Mouse (Mus musculus) forebrain, embryonic 14.5 days (tissue): ENCODE measurements at regions not wholly inside any gene's neighbourhood (a gene's known extent, or its start where the extent isn't known, plus 50 kb on each side); places are given as distances from the start of the nearest gene placed in this dataset.
"Not testable (repeated sequence)": the region's sequence is repeated elsewhere in the genome, so short reads cannot be mapped to it uniquely, and the experiment has no call there.

Experiments
- ATAC-seq: fragments of 200-750 bp; cut with Nextera tagmentation; 2 replicates; pipeline ENCODE4 v1.8.0; 2017; ENCODE audit warnings: mild to moderate bottlenecking, moderate library complexity
- DNase-seq: peaks from one replicate; pipeline ENCODE4 v3.0.0-alpha.2; 2015; ENCODE audit warnings: low spot score
- H3K27ac ChIP-seq: fragments of 300-500 bp; sonication (generic); 2 replicates; pipeline ENCODE4 v1.5.1; 2014; ENCODE audit warnings: low read depth, mild to moderate bottlenecking, control low read depth, low read length, moderate library complexity
- H3K27me3 ChIP-seq: fragments of 300-500 bp; sonication (generic); replicated peaks from 2 replicates; pipeline ENCODE4 v1.6.1; 2014; ENCODE audit warnings: low read length, control low read depth, mixed read lengths; ENCODE audit not compliant: control insufficient read depth, insufficient read depth
- H3K36me3 ChIP-seq: fragments of 300-500 bp; sonication (generic); 2 replicates; pipeline ENCODE4 v1.6.1; 2014; ENCODE audit warnings: low read length, control low read depth; ENCODE audit not compliant: control insufficient read depth, insufficient read depth
- H3K4me1 ChIP-seq: fragments of 300-500 bp; sonication (generic); 2 replicates; pipeline ENCODE4 v1.6.1; 2014; ENCODE audit warnings: antibody characterized with exemption, low read length, control low read depth; ENCODE audit not compliant: control insufficient read depth, insufficient read depth
- H3K4me2 ChIP-seq: fragments of 300-500 bp; sonication (generic); 2 replicates; pipeline ENCODE4 v1.6.1; 2014; ENCODE audit warnings: mild to moderate bottlenecking, control low read depth, low read length
- H3K4me3 ChIP-seq: fragments of 300-500 bp; sonication (generic); 2 replicates; pipeline ENCODE4 v1.5.1; 2014; ENCODE audit warnings: low read depth, low read length, control low read depth
- H3K9ac ChIP-seq: fragments of 300-500 bp; sonication (generic); 2 replicates; pipeline ENCODE4 v1.6.1; 2014; ENCODE audit warnings: mild to moderate bottlenecking, low read length, control low read depth, moderate library complexity
- H3K9me3 ChIP-seq: fragments of 300-500 bp; sonication (generic); replicated peaks from 2 replicates; pipeline ENCODE4 v1.6.1; 2016; ENCODE audit warnings: low read length, control low read depth, mixed read lengths; ENCODE audit not compliant: control insufficient read depth
- WGBS: fragments of 180-500 bp; shearing (Covaris S2); extraction: QIAGEN DNeasy Blood & Tissue Kit; methylation state at CpG from one replicate; pipeline ENCODE4 v1.1.7; 2014; 5-methylcytosine and 5-hydroxymethylcytosine counted together

DNA sequence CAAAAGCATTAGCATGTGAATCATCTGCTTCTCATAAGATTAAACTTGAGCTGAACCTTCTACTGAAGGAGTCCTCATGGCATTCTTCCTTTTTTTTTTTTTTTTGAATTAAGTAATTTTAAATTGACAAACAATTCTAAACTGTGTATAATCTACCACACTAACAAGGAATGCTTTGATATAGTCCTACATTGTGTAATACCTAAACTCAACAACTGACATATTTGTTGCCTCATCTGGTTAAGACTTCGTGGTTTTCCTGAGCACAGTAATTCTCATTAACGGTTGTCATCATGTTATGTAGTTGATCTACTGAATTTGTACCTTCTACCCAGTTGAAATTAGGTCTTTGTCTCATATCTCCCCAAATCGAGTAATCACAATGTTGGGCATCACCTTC lies 83.9 kb upstream of the Hcrtr2 start:
- Histone ChIP-seq H3K4me2 (no peak overlapping the region), H3K9ac (no peak overlapping the region), H3K4me1 (no peaks in the 10 kb centered on the region), H3K27me3 (no peaks in the 10 kb centered on the region), H3K36me3 (no peaks in the 10 kb centered on the region), H3K27ac (no peak overlapping the region), H3K9me3 (no peaks in the 10 kb centered on the region), H3K4me3 (no peak overlapping the region)
- no peak for ATAC-seq
- 88% methylated on average over 3 of the region's 3 CpGs for WGBS
- no peak for DNase-seq

DNA sequence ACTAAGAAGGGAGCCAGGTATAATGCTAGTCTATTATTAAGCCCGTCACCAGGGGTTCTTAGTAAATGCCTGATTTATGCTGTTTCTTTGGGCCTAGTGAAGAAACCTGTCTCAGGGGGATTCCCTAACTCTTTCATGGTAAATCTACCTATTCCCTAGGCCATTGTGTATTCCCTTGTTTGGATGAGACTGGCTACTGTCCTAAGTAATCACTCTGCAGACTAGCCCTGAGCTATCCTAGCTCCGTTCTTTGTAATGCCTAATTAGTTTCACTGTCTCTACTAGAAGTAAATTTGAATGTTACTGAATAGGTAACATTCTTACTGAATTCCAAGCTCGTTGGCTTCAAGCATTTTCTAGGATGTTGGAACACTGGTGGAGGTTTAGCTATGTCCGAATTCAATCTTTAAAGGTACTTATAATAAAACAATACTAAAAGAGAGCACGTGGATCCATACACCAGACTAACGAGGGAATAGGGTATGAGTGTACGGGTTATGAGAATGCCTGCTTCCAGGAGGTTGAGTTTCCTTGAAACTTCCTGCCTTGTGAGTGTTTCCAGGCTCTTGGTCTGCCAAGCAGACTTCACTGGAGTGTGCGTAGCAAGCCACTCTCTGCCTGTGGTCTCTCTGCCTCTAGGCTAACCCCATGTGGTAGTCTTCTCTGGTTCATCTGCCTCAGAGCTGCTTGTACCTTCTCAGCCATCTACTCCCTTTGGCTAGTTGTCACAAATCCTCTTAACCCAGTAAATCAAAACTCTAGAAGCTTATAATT lies 78.4 kb upstream of the Hcrtr2 start:
- not testable (repeated sequence) for H3K9ac ChIP-seq, DNase-seq, H3K27me3 ChIP-seq, H3K4me1 ChIP-seq, H3K27ac ChIP-seq, H3K4me3 ChIP-seq, H3K9me3 ChIP-seq, H3K36me3 ChIP-seq, H3K4me2 ChIP-seq, ATAC-seq
- WGBS = 78% methylated on average over 8 of the region's 8 CpGs

DNA sequence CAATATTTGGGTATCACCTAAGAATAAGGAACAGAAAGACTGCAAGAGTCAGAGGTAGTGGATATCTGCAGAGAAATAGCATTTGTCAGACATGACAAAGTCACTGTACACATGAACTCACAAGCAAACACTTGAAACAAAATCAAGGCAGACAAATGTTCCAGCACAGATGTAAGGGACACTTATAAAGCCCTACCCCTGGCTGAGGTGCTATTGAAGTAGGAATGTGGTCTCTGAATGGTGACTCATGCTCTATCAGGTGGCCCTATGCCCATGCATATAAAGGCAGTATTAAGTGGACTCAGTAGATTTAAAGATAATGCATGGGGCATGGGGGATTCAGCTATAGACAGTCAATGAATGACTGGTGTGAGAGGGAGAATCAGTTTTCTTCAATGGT lies 77.2 kb upstream of the Hcrtr2 start:
- no peak for ATAC-seq
- Histone ChIP-seq H3K9me3 (no peaks in the 10 kb centered on the region), H3K27me3 (no peaks in the 10 kb centered on the region), H3K4me2 (no peak overlapping the region), H3K4me3 (no peak overlapping the region), H3K36me3 (no peaks in the 10 kb centered on the region), H3K4me1 (no peaks in the 10 kb centered on the region), H3K9ac (no peak overlapping the region), H3K27ac (no peak overlapping the region)
- DNase-seq = no peak

DNA sequence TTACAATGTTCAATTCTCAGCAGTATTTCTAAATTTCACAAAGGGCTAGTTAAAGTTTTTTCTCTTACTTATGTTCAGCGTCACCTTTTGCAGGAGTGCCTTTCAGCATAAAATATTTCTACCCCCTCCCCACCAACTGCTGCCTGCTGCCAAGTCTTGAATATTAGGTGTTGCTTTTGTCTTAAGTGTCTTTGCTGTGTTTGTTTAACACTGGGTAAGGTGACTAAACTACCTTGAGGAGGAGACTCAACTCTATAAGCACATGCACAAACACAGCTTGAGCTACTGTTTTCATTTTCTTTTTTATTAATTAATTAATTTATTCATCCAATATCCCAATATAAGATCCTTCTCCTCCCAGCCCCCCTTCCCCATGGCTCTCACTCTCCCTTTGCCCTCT lies 70.1 kb upstream of the Hcrtr2 start:
- no peak overlapping the region for H3K4me2 ChIP-seq
- no peaks in the 10 kb centered on the region for H3K4me1 ChIP-seq
- no peak overlapping the region for H3K4me3 ChIP-seq
- no peaks in the 10 kb centered on the region for H3K9me3 ChIP-seq
- H3K27ac ChIP-seq = no peak overlapping the region
- WGBS = 88% methylated on average over 1 of the region's 1 CpGs
- DNase-seq (no peak), ATAC-seq (no peak)
- H3K9ac ChIP-seq = no peak overlapping the region
- H3K27me3 ChIP-seq = no peaks in the 10 kb centered on the region
- H3K36me3 ChIP-seq = no peaks in the 10 kb centered on the region

DNA sequence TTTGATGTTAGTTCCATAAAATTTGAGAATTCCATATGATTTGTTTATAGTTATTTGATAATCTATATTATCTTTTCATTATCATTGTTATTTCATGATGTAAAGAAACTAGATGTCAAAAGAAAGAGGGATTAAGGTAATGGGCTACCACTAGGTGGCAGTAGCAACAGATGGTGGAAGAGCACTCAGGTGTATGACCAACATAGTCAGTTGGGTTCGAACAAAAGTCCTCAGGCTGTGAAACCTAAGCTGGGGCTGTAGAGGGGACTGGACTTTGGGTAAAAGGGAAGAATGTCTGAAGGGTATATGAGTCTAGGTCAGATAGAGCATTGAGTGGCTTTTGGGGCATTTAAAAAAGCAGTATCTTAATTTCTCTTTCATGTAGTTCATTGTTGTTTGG lies 67.2 kb upstream of the Hcrtr2 start:
- no peak overlapping the region for H3K4me2 ChIP-seq
- H3K4me3 ChIP-seq = no peak overlapping the region
- no peaks in the 10 kb centered on the region for H3K4me1 ChIP-seq
- no peaks in the 10 kb centered on the region for H3K9me3 ChIP-seq
- H3K27me3 ChIP-seq = no peaks in the 10 kb centered on the region
- H3K36me3 ChIP-seq = no peaks in the 10 kb centered on the region
- H3K27ac ChIP-seq = no peak overlapping the region
- ATAC-seq (no peak), DNase-seq (peak; percentile 56)
- 39% methylated on average over 1 of the region's 1 CpGs for WGBS
- H3K9ac ChIP-seq = no peak overlapping the region
